Comparison of ENCODE assay signal across 11 mouse cellular contexts in the genomic region with DNA sequence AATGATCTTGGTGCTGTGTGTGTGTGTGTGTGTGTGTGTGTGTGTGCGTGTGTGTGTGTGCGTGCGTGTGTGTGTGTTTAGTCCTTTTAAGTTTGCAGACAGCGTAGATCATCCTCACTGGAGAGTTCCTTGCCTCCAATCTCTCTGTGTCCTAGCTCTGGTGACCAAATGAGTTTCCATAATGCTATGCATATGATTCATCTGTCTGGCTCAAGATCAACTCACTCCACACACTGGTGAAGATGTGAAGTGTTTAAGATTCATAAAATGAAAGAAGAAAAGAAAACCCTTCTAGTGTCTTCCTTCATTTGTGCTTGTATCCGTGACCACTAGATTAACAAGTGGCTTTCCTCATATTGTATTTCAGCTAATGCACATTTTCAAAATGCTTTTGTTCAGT.
"Had no signal": no experiment of that assay in that cellular context is flagged by ENCODE, and none has a peak within 500 bp of the region (broad histone marks: within the 10 kb centered on the region; RNA-seq: fewer than 3 reads in every experiment).

No protein-coding gene starts in this region.

- ATAC-seq: liver, postnatal 0 days; lung, postnatal 0 days; midbrain, embryonic 13.5 days; midbrain, embryonic 15.5 days had no signal

- DNase-seq: liver, postnatal 0 days; lung, adult 2 months; lung, postnatal 14 days; lung, postnatal 36 days; right cerebral cortex, postnatal 14 days; thymus, adult 18-20 months; thymus, postnatal 14 days; thymus, postnatal 36 days had no signal
